Mouse (Mus musculus): ENCODE measurements around the gene Rdh16. TPM values are rescaled to one million over a fixed set of nuclear protein-coding genes. Genes with fewer than 3 reads are reported as not detected.

Gene Rdh16
- polyA plus RNA-seq (2012; rRNA removed) (0.03 TPM in 1 of 2 replicates, not detected in the other), polyA plus RNA-seq (2014; fragmentation: Nextera tagmentation; extraction: Ambion mirVana) (not detected in 2 replicates)

GRCm38 (mm10) chr10:127800891-127801290 lies at the start of gene Rdh16:
TSS of gene Rdh16 (plus strand) at chr10:127801152.
- H3K4me1 ChIP-seq (replicated peaks; ENCODE audit: control insufficient read depth in 2 of 2, insufficient read depth in 2 of 2, low read length in 1 of 2) = no peaks in the 10 kb centered on the region
- no peaks in the 10 kb centered on the region; the same call in 1 of the 2 replicates for H3K9me3 ChIP-seq (ENCODE audit: control insufficient read depth, low read length)
- no peak within 1 kb of the TSS for H3K4me3 ChIP-seq (ENCODE audit: insufficient read depth in 1 of 2, low read depth in 2 of 2, low read length in 2 of 2)
- ATAC-seq (ENCODE audit: insufficient read depth) (no peak), DNase-seq (ENCODE audit: low read depth in 3 of 3, low spot score in 3 of 3) (no peak)
- TF ChIP-seq CTCF (IDR thresholded peaks at IDR 0.05; ENCODE audit: low read depth) (no peak), EP300 (IDR thresholded peaks at IDR 0.05; ENCODE audit: low read depth) (no peak)
- H3K4me2 ChIP-seq (ENCODE audit: low read depth) = no peak within 1 kb of the TSS
- no peak within 1 kb of the TSS for H3K9ac ChIP-seq (replicated peaks)
- no peaks in the 10 kb centered on the region for H3K27me3 ChIP-seq (ENCODE audit: control insufficient read depth, insufficient read depth, low read length)
- no peaks in the 10 kb centered on the region for H3K36me3 ChIP-seq (replicated peaks; ENCODE audit: control insufficient read depth, insufficient read depth, low read depth)
- WGBS (ENCODE audit: insufficient replicate concordance) = 60% methylated on average over 6 of the region's 6 CpGs
- no peak within 1 kb of the TSS for H3K27ac ChIP-seq

- peaks cover 10 to 30% of the 10 kb centered on the region in 2 experiments for H3K4me1 ChIP-seq (replicated peaks; ENCODE audit: control insufficient read depth in 2 of 2, insufficient read depth in 2 of 2, low read length in 1 of 2)
- no peak within 1 kb of the TSS for H3K27ac ChIP-seq
- no peaks in the 10 kb centered on the region for H3K9me3 ChIP-seq (ENCODE audit: control insufficient read depth, low read length)
- H3K36me3 ChIP-seq (replicated peaks; ENCODE audit: control insufficient read depth, insufficient read depth, low read depth) = no peaks in the 10 kb centered on the region; the same call in 1 of the 2 replicates
- WGBS (ENCODE audit: insufficient replicate concordance) = 28% methylated on average over 8 of the region's 8 CpGs
- peak within 1 kb of the TSS; percentile 29 for H3K4me2 ChIP-seq (ENCODE audit: low read depth)
- ATAC-seq (ENCODE audit: insufficient read depth) (no peak), DNase-seq (ENCODE audit: low read depth in 3 of 3, low spot score in 3 of 3) (no peak)
- no peak within 1 kb of the TSS for H3K9ac ChIP-seq (replicated peaks)
- H3K27me3 ChIP-seq (ENCODE audit: control insufficient read depth, insufficient read depth, low read length) = no peaks in the 10 kb centered on the region
- TF ChIP-seq CTCF (IDR thresholded peaks at IDR 0.05; ENCODE audit: low read depth) (no peak), EP300 (IDR thresholded peaks at IDR 0.05; ENCODE audit: low read depth) (no peak)
- H3K4me3 ChIP-seq (ENCODE audit: insufficient read depth in 1 of 2, low read depth in 2 of 2, low read length in 2 of 2) = peak within 1 kb of the TSS; percentile 18 to 38; a peak in 3 of 4 replicates
These were observed 49.4 kb upstream of the Rdh16 start, which contains the start of gene Gpr182 for GRCm38 (mm10) chr10:127751548-127751947. TSS of gene Gpr182 (minus strand) at chr10:127751732.

- no peak overlapping the region for H3K4me2 ChIP-seq (ENCODE audit: low read depth)
- no peaks in the 10 kb centered on the region for H3K36me3 ChIP-seq (replicated peaks; ENCODE audit: control insufficient read depth, insufficient read depth, low read depth)
- H3K4me1 ChIP-seq (replicated peaks; ENCODE audit: control insufficient read depth in 2 of 2, insufficient read depth in 2 of 2, low read length in 1 of 2) = peaks cover 10 to 27% of the 10 kb centered on the region in 2 experiments
- H3K27me3 ChIP-seq (ENCODE audit: control insufficient read depth, insufficient read depth, low read length) = no peaks in the 10 kb centered on the region
- TF ChIP-seq CTCF (IDR thresholded peaks at IDR 0.05; ENCODE audit: low read depth) = no peak
- no peak for TF ChIP-seq EP300 (IDR thresholded peaks at IDR 0.05; ENCODE audit: low read depth)
- DNase-seq (ENCODE audit: low read depth in 3 of 3, low spot score in 3 of 3) (no peak), ATAC-seq (ENCODE audit: insufficient read depth) (no peak; the same call in 1 of the 2 replicates)
- H3K4me3 ChIP-seq (ENCODE audit: insufficient read depth in 1 of 2, low read depth in 2 of 2, low read length in 2 of 2) = no peak overlapping the region
- H3K9me3 ChIP-seq (ENCODE audit: control insufficient read depth, low read length) = no peaks in the 10 kb centered on the region
- 39% methylated on average over 6 of the region's 6 CpGs for WGBS (ENCODE audit: insufficient replicate concordance)
- H3K27ac ChIP-seq = no peak overlapping the region
- H3K9ac ChIP-seq (replicated peaks) = no peak overlapping the region
These were observed 46.3 kb upstream of the Rdh16 start for GRCm38 (mm10) chr10:127754566-127755166.

- no peak for TF ChIP-seq EP300 (IDR thresholded peaks at IDR 0.05; ENCODE audit: low read depth)
- no peak for TF ChIP-seq CTCF (IDR thresholded peaks at IDR 0.05; ENCODE audit: low read depth)
- Histone ChIP-seq H3K36me3 (replicated peaks; ENCODE audit: control insufficient read depth, insufficient read depth, low read depth) (no peaks in the 10 kb centered on the region), H3K27me3 (ENCODE audit: control insufficient read depth, insufficient read depth, low read length) (no peaks in the 10 kb centered on the region), H3K27ac (no peak overlapping the region), H3K9me3 (ENCODE audit: control insufficient read depth, low read length) (no peaks in the 10 kb centered on the region), H3K4me2 (ENCODE audit: low read depth) (no peak overlapping the region), H3K4me3 (ENCODE audit: insufficient read depth in 1 of 2, low read depth in 2 of 2, low read length in 2 of 2) (no peak overlapping the region), H3K9ac (replicated peaks) (no peak overlapping the region), H3K4me1 (replicated peaks; ENCODE audit: control insufficient read depth in 2 of 2, insufficient read depth in 2 of 2, low read length in 1 of 2) (peaks cover 10 to 25% of the 10 kb centered on the region in 2 experiments)
- no peak for DNase-seq (ENCODE audit: low read depth in 3 of 3, low spot score in 3 of 3)
- WGBS (ENCODE audit: insufficient replicate concordance) = 31% methylated on average over 3 of the region's 3 CpGs
- no peak for ATAC-seq (ENCODE audit: insufficient read depth)
These were observed 45.7 kb upstream of the Rdh16 start for GRCm38 (mm10) chr10:127755246-127755645.

DNA sequence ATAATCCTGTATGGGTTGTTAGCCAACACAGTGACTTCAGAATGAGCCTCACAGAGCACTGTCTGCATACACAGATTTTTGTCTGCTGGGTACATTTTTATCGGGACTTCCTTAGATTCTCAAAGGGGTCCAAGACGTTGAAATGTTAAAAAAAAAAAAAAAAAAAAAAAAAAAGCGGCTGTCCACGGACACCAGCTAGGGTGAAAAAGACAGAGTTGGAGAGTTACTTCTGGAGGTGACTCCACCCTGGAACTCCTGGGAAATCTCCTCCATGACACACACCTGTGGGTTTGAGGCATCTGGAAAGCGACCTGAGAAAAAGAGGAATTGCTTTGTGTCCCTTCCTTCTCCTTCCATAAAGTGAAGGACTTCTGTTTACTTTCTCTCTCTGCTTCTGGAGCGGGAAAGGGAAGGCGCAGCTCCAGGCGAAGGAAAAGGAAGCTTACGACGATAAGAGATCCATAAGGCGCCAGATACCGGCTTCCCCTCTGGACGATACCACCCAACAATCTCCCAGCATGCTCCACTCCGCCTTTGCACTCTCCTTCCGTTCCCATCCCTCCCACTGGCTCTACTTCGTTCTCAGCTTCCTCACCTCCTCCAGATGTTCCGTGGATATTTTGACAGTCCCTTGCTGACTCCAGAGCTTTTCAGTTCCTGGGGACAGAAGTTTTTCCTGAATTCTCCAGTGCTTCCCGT lies 45.0 kb upstream of the Rdh16 start:
- Histone ChIP-seq H3K27ac (no peak overlapping the region), H3K4me1 (replicated peaks; ENCODE audit: control insufficient read depth in 2 of 2, insufficient read depth in 2 of 2, low read length in 1 of 2) (peaks cover 10 to 27% of the 10 kb centered on the region in 2 experiments), H3K9me3 (ENCODE audit: control insufficient read depth, low read length) (no peaks in the 10 kb centered on the region), H3K27me3 (ENCODE audit: control insufficient read depth, insufficient read depth, low read length) (no peaks in the 10 kb centered on the region), H3K4me3 (ENCODE audit: insufficient read depth in 1 of 2, low read depth in 2 of 2, low read length in 2 of 2) (peak overlapping the region in 1 of 2 experiments; percentile 10; a peak in 2 of 4 replicates), H3K9ac (replicated peaks) (no peak overlapping the region), H3K36me3 (replicated peaks; ENCODE audit: control insufficient read depth, insufficient read depth, low read depth) (no peaks in the 10 kb centered on the region), H3K4me2 (ENCODE audit: low read depth) (peak overlapping the region; percentile 47)
- 15% methylated on average over 18 of the region's 18 CpGs for WGBS (ENCODE audit: insufficient replicate concordance)
- no peak for TF ChIP-seq CTCF (IDR thresholded peaks at IDR 0.05; ENCODE audit: low read depth)
- TF ChIP-seq EP300 (IDR thresholded peaks at IDR 0.05; ENCODE audit: low read depth) = no peak
- ATAC-seq (ENCODE audit: insufficient read depth) (peak; percentile 29; the same call in 1 of the 2 replicates), DNase-seq (ENCODE audit: low read depth in 3 of 3, low spot score in 3 of 3) (no peak)

Data from liver, embryonic 14.5 days (tissue).